Mouse (Mus musculus): ENCODE results near the gene Snorc. TPM values are rescaled to one million over a fixed set of nuclear protein-coding genes. Genes with fewer than 3 reads are reported as not detected.

Snorc gene
- polyA plus RNA-seq, 2 experiments from 2014 or later: not detected

DNA sequence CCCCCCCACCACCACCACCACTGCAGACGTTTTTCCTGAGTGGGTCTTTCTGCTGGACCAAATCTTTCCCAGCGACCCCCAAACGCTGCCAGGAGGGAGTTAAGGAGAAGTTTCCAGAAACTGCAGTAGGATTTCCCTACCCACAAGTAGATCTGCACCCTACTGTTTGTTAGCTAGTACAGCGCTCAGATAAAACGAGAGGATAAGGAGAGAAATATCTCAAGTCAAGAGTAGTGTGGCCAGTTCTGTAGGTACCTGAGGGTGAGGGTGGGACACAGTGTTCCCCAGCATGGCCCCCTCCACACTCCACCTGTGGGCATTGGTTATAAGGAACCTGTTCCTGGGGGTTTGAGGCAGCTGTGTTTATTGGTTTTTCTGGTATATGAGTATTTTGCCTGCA lies 40.8 kb downstream of the Snorc start:
- no peak for ATAC-seq

DNA sequence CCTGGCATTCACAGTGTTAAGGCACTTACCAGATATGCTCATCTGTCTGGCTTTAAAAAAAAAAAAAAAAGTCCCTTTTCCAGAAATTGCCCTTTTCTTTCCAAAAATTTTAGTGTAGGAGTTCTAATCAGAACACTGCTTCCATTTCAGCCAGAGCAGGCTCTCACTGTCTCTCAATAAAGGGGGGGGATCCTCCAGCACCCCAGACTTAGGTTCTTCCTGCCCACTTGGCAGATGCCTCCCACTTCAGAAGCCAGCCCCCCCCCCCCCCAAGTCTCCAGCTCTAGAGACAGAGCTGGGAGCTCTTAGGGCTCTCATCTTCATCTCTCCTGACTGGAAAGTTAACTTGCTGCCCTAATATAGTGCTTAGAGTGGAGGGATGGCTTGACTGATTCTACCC lies 50.4 kb downstream of the Snorc start:
- ATAC-seq: no peak

DNA sequence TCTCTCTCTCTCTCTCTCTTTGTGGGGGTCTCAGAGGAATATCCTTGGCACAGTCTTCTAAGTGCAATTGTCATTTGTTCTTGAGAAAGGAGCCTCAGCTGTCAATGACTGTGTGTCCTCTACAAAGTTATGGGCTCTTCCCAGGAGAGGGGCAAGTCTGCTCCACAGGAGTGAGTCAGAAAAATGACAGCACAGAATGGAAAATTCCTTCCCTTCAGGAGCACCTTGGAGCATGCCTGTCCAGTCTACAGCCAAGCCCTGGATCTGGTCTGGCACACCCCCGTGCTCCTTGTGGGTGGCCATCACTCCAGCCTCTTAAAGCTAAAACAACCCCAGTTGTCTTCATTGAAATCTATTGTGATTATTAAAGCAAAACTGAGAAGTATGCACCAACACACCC lies 51.5 kb downstream of the Snorc start:
- ATAC-seq: no peak

DNA sequence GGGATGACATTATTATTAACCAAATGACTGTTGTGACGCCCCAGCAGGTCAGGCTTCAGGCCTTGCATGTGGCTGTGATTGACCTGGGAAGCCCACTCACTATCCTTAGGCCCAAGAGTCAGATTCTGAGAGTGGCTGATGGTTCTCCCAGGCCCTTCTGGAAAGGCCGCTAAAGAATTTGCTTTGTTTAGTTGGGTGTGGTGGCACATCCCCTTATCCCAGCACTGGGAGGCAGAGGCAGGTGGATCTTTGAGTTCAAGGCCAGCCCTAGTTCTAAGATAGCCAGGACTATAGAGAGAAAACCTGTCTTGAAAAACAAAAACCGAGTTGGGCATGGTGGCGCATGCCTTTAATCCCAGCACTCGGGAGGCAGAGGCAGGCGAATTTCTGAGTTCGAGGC lies 55.0 kb downstream of the Snorc start:
- no peak for ATAC-seq

Other genes starting within 250 kb of the Snorc start
- gene Efhd1, start 205.9 kb upstream of the Snorc start, polyA plus RNA-seq (2017; shearing (Covaris generic)): under 1 TPM in 1 of 2 experiments, not detected in 1; 0.35 TPM
- gene Gigyf2, start 143.3 kb upstream of the Snorc start, polyA plus RNA-seq (2017; shearing (Covaris generic)): 10 to 100 TPM; 62.2 to 62.8 TPM
- gene Kcnj13, start 75.5 kb upstream of the Snorc start, polyA plus RNA-seq (2017; shearing (Covaris generic)): 1 to 10 TPM in 1 of 2 experiments, under 1 TPM in 1; 0.65 to 1.0 TPM
- not detected for gene Neu2, start 39.6 kb downstream of the Snorc start, polyA plus RNA-seq (2017; shearing (Covaris generic))
- gene Ngef, start 103.6 kb downstream of the Snorc start, polyA plus RNA-seq (2017; shearing (Covaris generic)): not detected
- 100 to 1,000 TPM; 145 to 167 TPM for gene Inpp5d, start 150.0 kb downstream of the Snorc start, polyA plus RNA-seq (2017; shearing (Covaris generic))

Data from CD4-positive, CD25-positive, alpha-beta regulatory T cell, adult 4 months (primary cell).